Mouse (Mus musculus): ENCODE measurements around the gene Ptpa. TPM values are rescaled to one million over a fixed set of nuclear protein-coding genes. Genes with fewer than 3 reads are reported as not detected.

Ptpa gene
- polyA plus RNA-seq, 1 experiment from 2014 or later = 138 TPM

DNA sequence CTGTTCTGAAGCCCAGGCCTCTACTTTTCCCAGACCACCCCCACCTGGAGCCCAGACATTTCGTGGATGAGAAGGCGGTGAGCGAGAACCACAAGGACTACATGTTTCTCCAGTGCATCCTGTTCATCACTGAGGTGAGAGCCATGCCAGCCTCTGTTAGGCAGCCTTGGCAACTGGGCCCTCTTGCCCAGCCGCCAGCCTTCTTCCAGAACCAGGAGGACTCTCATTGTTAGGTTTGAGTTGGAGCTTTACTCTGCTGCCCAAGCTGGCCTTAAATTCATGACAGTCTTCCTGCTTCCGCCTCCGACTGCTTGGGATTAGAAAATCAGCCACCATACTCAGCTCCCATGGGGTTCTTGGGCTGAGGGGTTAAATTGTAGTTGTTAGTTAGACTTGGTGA lies 23.8 kb downstream of the Ptpa start:
- Histone ChIP-seq H3K4me3 (replicated peaks; ENCODE audit: low read length) (no peak overlapping the region), H3K9me3 (replicated peaks; ENCODE audit: control insufficient read depth, low read length) (no peaks in the 10 kb centered on the region), H3K4me2 (ENCODE audit: low read depth, low read length) (no peak overlapping the region), H3K9ac (ENCODE audit: low read length) (peak overlapping the region; percentile 75), H3K27me3 (ENCODE audit: control insufficient read depth, insufficient read depth, low read length) (no peaks in the 10 kb centered on the region), H3K4me1 (ENCODE audit: control insufficient read depth, insufficient read depth, low read length) (peaks cover 58% of the 10 kb centered on the region), H3K27ac (ENCODE audit: low read length) (peak overlapping the region; percentile 100), H3K36me3 (ENCODE audit: control insufficient read depth, insufficient read depth, low read length) (peaks cover 18% of the 10 kb centered on the region)
- WGBS = 90% methylated on average over 6 of the region's 6 CpGs
- ATAC-seq (ENCODE audit: insufficient read depth, low FRiP score) = no peak

- Histone ChIP-seq H3K4me1 (ENCODE audit: control insufficient read depth, insufficient read depth, low read length) (peaks cover 64% of the 10 kb centered on the region), H3K27me3 (ENCODE audit: control insufficient read depth, insufficient read depth, low read length) (no peaks in the 10 kb centered on the region), H3K4me2 (ENCODE audit: low read depth, low read length) (no peak overlapping the region), H3K9ac (ENCODE audit: low read length) (peak overlapping the region; percentile 75), H3K27ac (ENCODE audit: low read length) (peak overlapping the region; percentile 100), H3K4me3 (replicated peaks; ENCODE audit: low read length) (no peak overlapping the region), H3K36me3 (ENCODE audit: control insufficient read depth, insufficient read depth, low read length) (peaks cover 18% of the 10 kb centered on the region), H3K9me3 (replicated peaks; ENCODE audit: control insufficient read depth, low read length) (no peaks in the 10 kb centered on the region)
- WGBS = 25% methylated on average over 3 of the region's 3 CpGs
- no peak for ATAC-seq (ENCODE audit: insufficient read depth, low FRiP score)
These were observed 24.4 kb downstream of the Ptpa start for GRCm38 (mm10) chr2:30440211-30440700.

GRCm38 (mm10) chr2:30440701-30441517 lies 25.1 kb downstream of the Ptpa start:
- Histone ChIP-seq H3K36me3 (ENCODE audit: control insufficient read depth, insufficient read depth, low read length) (peaks cover 18% of the 10 kb centered on the region), H3K27me3 (ENCODE audit: control insufficient read depth, insufficient read depth, low read length) (no peaks in the 10 kb centered on the region), H3K4me2 (ENCODE audit: low read depth, low read length) (peak overlapping the region; percentile 69), H3K9ac (ENCODE audit: low read length) (peak overlapping the region; percentile 75), H3K4me3 (replicated peaks; ENCODE audit: low read length) (peak overlapping the region; percentile 36), H3K27ac (ENCODE audit: low read length) (peak overlapping the region; percentile 100), H3K4me1 (ENCODE audit: control insufficient read depth, insufficient read depth, low read length) (peaks cover 69% of the 10 kb centered on the region), H3K9me3 (replicated peaks; ENCODE audit: control insufficient read depth, low read length) (no peaks in the 10 kb centered on the region)
- ATAC-seq (ENCODE audit: insufficient read depth, low FRiP score) = peak; percentile 53
- WGBS = 10% methylated on average over 12 of the region's 12 CpGs

DNA sequence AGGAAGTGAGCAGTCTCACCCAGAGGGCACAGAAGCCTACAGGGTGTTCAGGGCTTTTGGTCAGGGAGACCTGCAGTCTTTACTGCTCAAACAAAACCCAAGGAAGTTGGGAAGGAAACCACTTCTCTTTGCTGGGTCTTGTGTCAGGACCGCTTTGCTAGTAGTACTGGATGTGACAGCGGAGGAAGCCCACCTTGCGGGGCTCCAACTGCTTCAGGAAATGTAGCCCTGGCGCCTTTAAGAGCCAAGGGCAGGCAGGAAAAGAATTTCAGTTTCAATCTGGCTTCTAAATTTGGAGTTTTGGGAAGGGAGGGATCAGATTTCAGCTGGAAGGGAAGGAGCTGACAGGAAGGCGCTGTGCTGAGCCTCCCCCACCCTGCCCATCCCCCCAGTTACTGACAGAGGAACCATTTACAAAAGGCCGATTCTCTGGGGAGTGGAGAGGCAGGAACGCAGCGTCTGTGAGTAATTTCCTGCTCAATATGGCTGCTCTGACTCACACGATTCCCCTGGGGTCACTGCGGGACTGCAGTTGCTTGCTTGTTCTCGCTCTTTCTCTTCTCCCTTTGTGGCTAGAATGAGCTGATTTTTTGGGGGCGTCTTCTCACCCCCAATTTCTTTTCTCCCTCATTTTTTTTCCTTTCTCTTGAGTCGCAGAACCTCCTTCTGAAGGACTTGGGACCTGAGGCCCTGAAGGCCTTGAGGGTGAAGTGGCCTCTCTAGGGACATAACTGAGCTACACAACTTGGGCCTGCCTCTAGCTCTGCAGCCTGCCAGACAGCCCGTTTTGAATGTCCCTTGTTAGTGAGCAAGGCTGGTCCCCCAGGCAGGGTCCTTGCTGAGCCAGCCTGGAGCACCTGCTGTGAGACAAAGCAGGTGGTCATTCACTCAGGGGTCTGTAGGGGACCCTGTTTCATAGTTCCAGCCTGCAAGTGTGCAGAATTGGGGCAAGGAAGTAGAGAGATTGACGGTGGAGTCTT lies 26.0 kb downstream of the Ptpa start:
- no peaks in the 10 kb centered on the region for H3K27me3 ChIP-seq (ENCODE audit: control insufficient read depth, insufficient read depth, low read length)
- H3K4me1 ChIP-seq (ENCODE audit: control insufficient read depth, insufficient read depth, low read length) = peaks cover 67% of the 10 kb centered on the region
- peak overlapping the region; percentile 69 for H3K4me2 ChIP-seq (ENCODE audit: low read depth, low read length)
- no peaks in the 10 kb centered on the region for H3K9me3 ChIP-seq (replicated peaks; ENCODE audit: control insufficient read depth, low read length)
- H3K9ac ChIP-seq (ENCODE audit: low read length) = peak overlapping the region; percentile 75
- peak overlapping the region; percentile 36 for H3K4me3 ChIP-seq (replicated peaks; ENCODE audit: low read length)
- 5% methylated on average over 15 of the region's 15 CpGs for WGBS
- peak; percentile 81 for ATAC-seq (ENCODE audit: insufficient read depth, low FRiP score)
- H3K36me3 ChIP-seq (ENCODE audit: control insufficient read depth, insufficient read depth, low read length) = peaks cover 18% of the 10 kb centered on the region
- peak overlapping the region; percentile 100 for H3K27ac ChIP-seq (ENCODE audit: low read length)

GRCm38 (mm10) chr2:30442498-30442890 lies 26.7 kb downstream of the Ptpa start:
- H3K9me3 ChIP-seq (replicated peaks; ENCODE audit: control insufficient read depth, low read length) = no peaks in the 10 kb centered on the region
- peak overlapping the region; percentile 75 for H3K9ac ChIP-seq (ENCODE audit: low read length)
- ATAC-seq (ENCODE audit: insufficient read depth, low FRiP score) = no peak
- peaks cover 64% of the 10 kb centered on the region for H3K4me1 ChIP-seq (ENCODE audit: control insufficient read depth, insufficient read depth, low read length)
- H3K27ac ChIP-seq (ENCODE audit: low read length) = peak overlapping the region; percentile 100
- peak overlapping the region; percentile 36 for H3K4me3 ChIP-seq (replicated peaks; ENCODE audit: low read length)
- 27% methylated on average over 5 of the region's 5 CpGs for WGBS
- peak overlapping the region; percentile 69 for H3K4me2 ChIP-seq (ENCODE audit: low read depth, low read length)
- no peaks in the 10 kb centered on the region for H3K27me3 ChIP-seq (ENCODE audit: control insufficient read depth, insufficient read depth, low read length)
- peaks cover 14% of the 10 kb centered on the region for H3K36me3 ChIP-seq (ENCODE audit: control insufficient read depth, insufficient read depth, low read length)

DNA sequence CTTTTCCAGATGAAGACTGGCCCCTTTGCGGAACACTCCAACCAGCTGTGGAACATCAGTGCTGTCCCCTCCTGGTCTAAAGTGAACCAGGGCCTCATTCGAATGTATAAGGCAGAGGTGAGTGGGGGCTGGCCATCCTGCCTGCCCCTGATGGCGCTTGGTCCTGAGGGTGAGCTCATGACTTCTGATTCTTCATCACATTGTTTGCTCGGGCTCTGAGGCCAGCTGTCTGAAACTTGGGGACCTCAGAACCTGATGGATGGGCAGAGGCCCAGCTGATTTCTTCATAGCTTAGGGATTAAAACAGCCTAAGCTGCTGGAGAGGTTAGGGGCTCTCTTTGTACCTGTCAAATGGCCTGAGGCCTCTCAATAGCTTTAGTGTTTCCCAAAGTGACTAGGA lies 27.4 kb downstream of the Ptpa start:
- Histone ChIP-seq H3K4me1 (ENCODE audit: control insufficient read depth, insufficient read depth, low read length) (peaks cover 63% of the 10 kb centered on the region), H3K36me3 (ENCODE audit: control insufficient read depth, insufficient read depth, low read length) (peaks cover 8% of the 10 kb centered on the region), H3K9ac (ENCODE audit: low read length) (peak overlapping the region; percentile 75; the same call in 1 of the 2 replicates), H3K27me3 (ENCODE audit: control insufficient read depth, insufficient read depth, low read length) (no peaks in the 10 kb centered on the region), H3K27ac (ENCODE audit: low read length) (peak overlapping the region; percentile 100), H3K9me3 (replicated peaks; ENCODE audit: control insufficient read depth, low read length) (no peaks in the 10 kb centered on the region), H3K4me2 (ENCODE audit: low read depth, low read length) (peak overlapping the region; percentile 69), H3K4me3 (replicated peaks; ENCODE audit: low read length) (peak overlapping the region; percentile 14; the same call in 1 of the 2 replicates)
- 25% methylated on average over 4 of the region's 4 CpGs for WGBS
- ATAC-seq (ENCODE audit: insufficient read depth, low FRiP score) = no peak

- 41% methylated on average over 5 of the region's 5 CpGs for WGBS
- Histone ChIP-seq H3K9ac (ENCODE audit: low read length) (peak overlapping the region; percentile 75; the same call in 1 of the 2 replicates), H3K4me2 (ENCODE audit: low read depth, low read length) (0 out of 2 replicates have a peak overlapping the region, but pooled peaks have one; percentile 69), H3K36me3 (ENCODE audit: control insufficient read depth, insufficient read depth, low read length) (peaks cover 10% of the 10 kb centered on the region; the same call in 1 of the 2 replicates), H3K4me1 (ENCODE audit: control insufficient read depth, insufficient read depth, low read length) (peaks cover 63% of the 10 kb centered on the region), H3K9me3 (replicated peaks; ENCODE audit: control insufficient read depth, low read length) (no peaks in the 10 kb centered on the region), H3K27me3 (ENCODE audit: control insufficient read depth, insufficient read depth, low read length) (no peaks in the 10 kb centered on the region), H3K4me3 (replicated peaks; ENCODE audit: low read length) (no peak overlapping the region), H3K27ac (ENCODE audit: low read length) (peak overlapping the region; percentile 100)
- no peak for ATAC-seq (ENCODE audit: insufficient read depth, low FRiP score)
These were observed 28.2 kb downstream of the Ptpa start for GRCm38 (mm10) chr2:30444006-30444405.

DNA sequence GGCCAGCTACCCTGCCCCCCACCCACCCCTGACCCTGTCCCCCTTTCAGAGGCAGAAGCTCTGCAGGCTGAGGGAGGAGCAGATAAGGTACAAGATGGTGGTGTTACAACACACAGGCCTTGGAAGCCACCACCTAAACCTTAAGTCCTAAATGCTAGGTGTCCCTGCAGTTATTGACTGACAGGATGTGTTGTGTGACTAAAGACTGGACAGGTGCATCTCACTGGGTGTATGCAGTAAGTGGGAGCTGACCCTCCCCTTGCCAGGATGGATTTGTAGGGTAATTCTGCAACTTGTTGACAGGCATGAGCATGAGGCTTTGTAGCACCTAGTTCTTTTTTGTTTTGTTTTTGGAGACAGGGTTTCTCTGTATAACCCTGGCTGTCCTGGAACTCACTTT lies 28.6 kb downstream of the Ptpa start:
- Histone ChIP-seq H3K36me3 (ENCODE audit: control insufficient read depth, insufficient read depth, low read length) (peaks cover 8% of the 10 kb centered on the region), H3K4me3 (replicated peaks; ENCODE audit: low read length) (no peak overlapping the region), H3K27ac (ENCODE audit: low read length) (peak overlapping the region; percentile 100), H3K27me3 (ENCODE audit: control insufficient read depth, insufficient read depth, low read length) (no peaks in the 10 kb centered on the region), H3K4me1 (ENCODE audit: control insufficient read depth, insufficient read depth, low read length) (peaks cover 62% of the 10 kb centered on the region), H3K9ac (ENCODE audit: low read length) (peak overlapping the region; percentile 75; the same call in 1 of the 2 replicates), H3K4me2 (ENCODE audit: low read depth, low read length) (no peak overlapping the region), H3K9me3 (replicated peaks; ENCODE audit: control insufficient read depth, low read length) (no peaks in the 10 kb centered on the region)
- no peak for ATAC-seq (ENCODE audit: insufficient read depth, low FRiP score)
